Mouse (Mus musculus): ENCODE data around the gene Rinl.
A peak's percentile ranks its signal among the peaks of the same experiment; 100 is the strongest.

- TF ChIP-seq POLR2A (IDR thresholded peaks at IDR 0.05; ENCODE audit: borderline replicate concordance, extremely low read depth, insufficient read depth, insufficient read length, poor library complexity, severe bottlenecking), result peak; percentile 85; the same call in 1 of the 2 replicates
- TF ChIP-seq CTCF (IDR thresholded peaks at IDR 0.05; ENCODE audit: borderline replicate concordance, extremely low read depth, insufficient read depth, insufficient read length), result no peak; the same call in 1 of the 2 replicates
These were observed 20.2 kb downstream of the Rinl start for GRCm38 (mm10) chr7:28808957-28809393.
